Mouse (Mus musculus): ENCODE data around the gene Gpc6.

DNA sequence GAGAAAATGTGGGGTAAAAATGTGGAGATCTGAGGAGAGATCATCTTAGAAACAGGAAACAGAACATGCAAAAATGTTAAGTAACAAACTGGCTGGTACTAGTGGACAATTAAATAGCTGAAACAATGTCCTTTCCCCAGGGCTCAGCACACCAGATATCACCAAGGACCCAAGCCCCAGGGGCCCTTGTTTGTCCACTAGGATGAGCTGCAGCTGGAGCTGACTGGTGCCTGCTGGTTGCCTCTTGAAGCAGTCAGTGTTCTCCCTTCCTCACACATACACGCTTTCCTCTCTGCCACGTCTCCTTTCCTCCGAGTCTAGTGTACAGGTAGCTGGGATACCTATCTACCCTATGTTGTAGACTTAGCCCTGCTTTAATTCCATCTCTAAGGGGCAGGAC lies 320.5 kb downstream of the Gpc6 start:
- no peak for TF ChIP-seq CTCF (IDR thresholded peaks at IDR 0.05; ENCODE audit: low read depth)
- TF ChIP-seq EP300 (optimal IDR thresholded peaks at IDR 0.05): no peak

All from stomach, postnatal 0 days (tissue).